Mouse (Mus musculus): ENCODE measurements at regions not wholly inside any gene's neighbourhood (a gene's known extent, or its start where the extent isn't known, plus 50 kb on each side); places are given as distances from the start of the nearest gene placed in this dataset.

DNA sequence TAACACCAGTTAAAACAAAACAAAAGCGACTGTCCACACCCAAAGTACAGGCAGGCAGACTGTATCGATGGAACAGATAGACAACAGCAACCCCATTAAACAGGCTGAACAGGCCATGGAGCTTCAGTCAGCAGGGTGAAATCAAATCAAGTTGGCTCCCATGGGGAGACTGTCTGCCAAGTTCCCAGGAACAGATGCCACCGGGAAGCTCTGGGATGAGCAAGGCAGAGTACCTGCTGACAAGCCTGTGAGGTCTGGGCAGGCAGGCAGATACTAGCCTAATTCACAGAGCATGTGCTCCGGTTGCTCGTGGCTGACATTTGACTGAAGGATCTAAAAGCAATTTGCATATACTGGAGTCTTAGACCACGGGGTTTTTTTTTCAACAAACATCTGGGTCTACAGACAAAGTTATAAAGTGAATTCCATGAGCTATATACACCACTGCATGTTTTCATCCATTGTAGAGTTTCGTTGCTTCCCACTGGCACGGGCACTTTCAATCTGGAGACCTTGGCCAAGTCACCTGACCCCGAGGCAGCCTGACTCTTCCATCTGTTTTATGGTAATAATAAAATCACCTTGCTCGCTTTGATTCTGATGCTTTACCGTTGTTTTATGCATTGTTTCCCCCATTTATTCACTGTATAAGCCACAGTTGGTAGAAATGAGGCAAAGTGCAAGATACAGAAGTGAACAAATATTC is 50.1 kb upstream of the Actbl2 start:
- peak; percentile 81 to 91 for DNase-seq
- 9% methylated on average over 11 of the region's 11 CpGs for WGBS
- H3K27me3 ChIP-seq (ENCODE audit: control insufficient read depth, insufficient read depth, low read length) = no peaks in the 10 kb centered on the region
- no peak for TF ChIP-seq POLR2A (IDR thresholded peaks at IDR 0.05; ENCODE audit: borderline replicate concordance, insufficient read depth, low read length)
- TF ChIP-seq CTCF (IDR thresholded peaks at IDR 0.05; ENCODE audit: borderline replicate concordance, insufficient read depth, low read depth, low read length) = no peak
- peak overlapping the region; percentile 22; the same call in 1 of the 2 replicates for H3K27ac ChIP-seq (ENCODE audit: insufficient read depth, low read length)
- peaks cover 13% of the 10 kb centered on the region for H3K4me1 ChIP-seq (ENCODE audit: control insufficient read depth, insufficient read depth, low read length)
- no peak overlapping the region for H3K4me3 ChIP-seq (replicated peaks; ENCODE audit: insufficient read depth, low read depth, low read length)
